Mouse (Mus musculus) 416B (cell line): ENCODE results near the gene Trnt1.

Source experiments
- DNase-seq: peaks from one replicate; pipeline ENCODE4 v3.0.0; 2011; ENCODE audit warnings: low read depth

Trnt1 gene

GRCm38 (mm10) chr6:106768640-106769289 lies at the start of gene Trnt1:
Gene Trnt1 (plus strand): TSS chr6:106769120.
- peak; percentile 98 for DNase-seq

GRCm38 (mm10) chr6:106725642-106726041 lies 43.3 kb upstream of the Trnt1 start:
- DNase-seq: peak; percentile 45

GRCm38 (mm10) chr6:106726078-106726477 lies 42.8 kb upstream of the Trnt1 start:
- peak; percentile 64 for DNase-seq

GRCm38 (mm10) chr6:106727703-106728102 lies 41.2 kb upstream of the Trnt1 start:
- DNase-seq: peak; percentile 29

- no peak for DNase-seq
These were observed 39.1 kb upstream of the Trnt1 start for GRCm38 (mm10) chr6:106729682-106730314.

- DNase-seq: peak; percentile 57
These were observed 36.4 kb upstream of the Trnt1 start for GRCm38 (mm10) chr6:106732563-106732962.

GRCm38 (mm10) chr6:106738229-106738628 lies 30.7 kb upstream of the Trnt1 start:
- DNase-seq: no peak

GRCm38 (mm10) chr6:106740244-106740825 lies 28.6 kb upstream of the Trnt1 start:
- no peak for DNase-seq

- no peak for DNase-seq
These were observed 25.2 kb upstream of the Trnt1 start for GRCm38 (mm10) chr6:106743556-106744233.

- no peak for DNase-seq
These were observed 23.1 kb upstream of the Trnt1 start for GRCm38 (mm10) chr6:106745673-106746394.

- DNase-seq: no peak
These were observed 21.7 kb upstream of the Trnt1 start for GRCm38 (mm10) chr6:106747251-106747650.

- DNase-seq: no peak
These were observed 21.1 kb upstream of the Trnt1 start for GRCm38 (mm10) chr6:106747804-106748203.

- DNase-seq: no peak
These were observed 20.0 kb upstream of the Trnt1 start, which contains the start of gene Il5ra for GRCm38 (mm10) chr6:106748887-106749388. Gene Il5ra (minus strand): TSS chr6:106749037.

GRCm38 (mm10) chr6:106750291-106750690 lies 18.6 kb upstream of the Trnt1 start:
- no peak for DNase-seq

- DNase-seq: no peak
These were observed 10.6 kb upstream of the Trnt1 start for GRCm38 (mm10) chr6:106758299-106758698.

- DNase-seq: no peak
These were observed 8.3 kb upstream of the Trnt1 start for GRCm38 (mm10) chr6:106760473-106761218.

- DNase-seq: no peak
These were observed 7.4 kb upstream of the Trnt1 start for GRCm38 (mm10) chr6:106761486-106761885.

- DNase-seq: no peak
These were observed 3.0 kb upstream of the Trnt1 start for GRCm38 (mm10) chr6:106765892-106766291.

- no peak for DNase-seq
These were observed 2.1 kb upstream of the Trnt1 start for GRCm38 (mm10) chr6:106766774-106767173.

- no peak for DNase-seq
These were observed 458 bp downstream of the Trnt1 start for GRCm38 (mm10) chr6:106769290-106769866.

- DNase-seq: no peak
These were observed 1.1 kb downstream of the Trnt1 start for GRCm38 (mm10) chr6:106770046-106770445.
